Mouse (Mus musculus): ENCODE data around the gene Gm49387. TPM values are rescaled to one million over a fixed set of nuclear protein-coding genes. Genes with fewer than 3 reads are reported as not detected.

The Gm49387 gene
- polyA plus RNA-seq, 1 experiment from 2014 or later = 0.94 TPM

- Histone ChIP-seq H3K9me3 (ENCODE audit: control insufficient read depth) (no peaks in the 10 kb centered on the region), H3K36me3 (ENCODE audit: control insufficient read depth, insufficient read depth) (no peaks in the 10 kb centered on the region), H3K9ac (ENCODE audit: low read depth, low read length) (no peak overlapping the region), H3K27ac (ENCODE audit: low read depth, low read length) (no peak overlapping the region), H3K4me3 (ENCODE audit: low read depth, low read length) (no peak overlapping the region), H3K27me3 (replicated peaks; ENCODE audit: control insufficient read depth, insufficient read depth, low read length) (no peaks in the 10 kb centered on the region), H3K4me2 (replicated peaks; ENCODE audit: low read depth) (no peak overlapping the region), H3K4me1 (replicated peaks; ENCODE audit: control insufficient read depth, insufficient read depth, low read length) (no peaks in the 10 kb centered on the region)
- no peak for TF ChIP-seq CTCF (IDR thresholded peaks at IDR 0.05; ENCODE audit: low read depth)
- WGBS = 79% methylated on average over 9 of the region's 9 CpGs
- ATAC-seq = no peak
These were observed 40.6 kb upstream of the Gm49387 start for GRCm38 (mm10) chr14:31681291-31681690.

DNA sequence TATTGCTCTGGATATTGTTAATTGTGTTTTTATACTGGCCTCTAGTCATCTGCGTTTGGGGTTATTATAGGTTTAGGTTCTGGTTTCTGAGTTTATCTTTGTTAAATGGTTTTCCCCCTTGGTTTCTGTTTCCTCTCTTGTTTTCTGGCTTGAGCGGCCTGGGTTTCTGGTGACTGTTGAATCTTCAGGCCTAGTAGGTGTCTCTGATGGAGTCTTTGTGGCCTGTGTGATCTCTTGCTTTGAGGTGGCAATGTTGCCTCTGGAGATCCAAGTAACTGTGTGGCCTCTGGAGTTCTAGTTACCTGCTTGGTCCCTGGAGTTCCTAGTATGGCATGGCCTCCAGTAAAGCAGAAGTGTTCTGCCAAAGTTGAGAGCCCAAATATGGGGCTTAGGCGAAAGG, 40.0 kb upstream of the Gm49387 start:
- H3K4me2 ChIP-seq (replicated peaks; ENCODE audit: low read depth) = no peak overlapping the region
- H3K36me3 ChIP-seq (ENCODE audit: control insufficient read depth, insufficient read depth) = no peaks in the 10 kb centered on the region
- H3K9me3 ChIP-seq (ENCODE audit: control insufficient read depth) = no peaks in the 10 kb centered on the region
- no peak overlapping the region for H3K4me3 ChIP-seq (ENCODE audit: low read depth, low read length)
- no peak for ATAC-seq
- H3K9ac ChIP-seq (ENCODE audit: low read depth, low read length) = no peak overlapping the region
- no peaks in the 10 kb centered on the region for H3K4me1 ChIP-seq (replicated peaks; ENCODE audit: control insufficient read depth, insufficient read depth, low read length)
- WGBS = 91% methylated on average over 3 of the region's 3 CpGs
- H3K27ac ChIP-seq (ENCODE audit: low read depth, low read length) = no peak overlapping the region
- TF ChIP-seq CTCF (IDR thresholded peaks at IDR 0.05; ENCODE audit: low read depth) = no peak
- H3K27me3 ChIP-seq (replicated peaks; ENCODE audit: control insufficient read depth, insufficient read depth, low read length) = no peaks in the 10 kb centered on the region

DNA sequence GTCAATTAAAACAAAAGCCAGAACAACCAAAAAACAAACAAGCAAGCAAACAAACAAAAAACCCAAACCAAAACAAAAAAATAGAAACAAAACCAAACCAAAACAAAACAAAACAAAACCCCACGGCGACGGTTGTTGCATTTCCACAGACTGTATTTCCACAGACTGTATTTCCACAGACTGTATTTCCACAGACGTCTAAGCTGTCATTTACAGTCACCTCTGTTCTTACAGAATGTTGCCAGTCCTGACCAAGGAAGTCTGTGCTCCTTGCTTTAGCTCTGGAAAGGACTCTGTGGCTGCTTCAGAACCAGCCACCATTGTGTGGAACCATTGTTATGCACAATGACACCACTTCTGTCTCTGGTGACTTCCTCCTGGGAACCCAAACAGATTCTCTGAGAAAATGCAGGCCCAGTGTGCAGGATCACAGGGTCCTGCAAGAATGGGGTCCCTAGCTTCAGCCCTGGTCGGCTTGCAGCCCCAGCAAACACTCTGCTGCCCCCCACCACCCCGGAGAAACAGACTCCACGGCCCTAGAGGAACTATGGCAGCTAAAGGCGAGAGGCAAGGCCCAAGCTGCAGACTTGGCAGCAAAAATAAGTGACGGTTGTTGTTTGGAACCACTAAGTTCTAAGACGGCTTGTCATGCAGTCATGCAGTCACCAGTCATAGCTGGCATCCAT, 31.1 kb upstream of the Gm49387 start:
- ATAC-seq = no peak
- TF ChIP-seq CTCF (IDR thresholded peaks at IDR 0.05; ENCODE audit: low read depth) = no peak
- WGBS = 72% methylated on average over 10 of the region's 10 CpGs
- peaks cover 8% of the 10 kb centered on the region; the same call in 1 of the 2 replicates for H3K36me3 ChIP-seq (ENCODE audit: control insufficient read depth, insufficient read depth)
- no peak overlapping the region for H3K4me2 ChIP-seq (replicated peaks; ENCODE audit: low read depth)
- no peaks in the 10 kb centered on the region for H3K27me3 ChIP-seq (replicated peaks; ENCODE audit: control insufficient read depth, insufficient read depth, low read length)
- no peaks in the 10 kb centered on the region for H3K9me3 ChIP-seq (ENCODE audit: control insufficient read depth)
- H3K27ac ChIP-seq (ENCODE audit: low read depth, low read length) = no peak overlapping the region
- no peaks in the 10 kb centered on the region for H3K4me1 ChIP-seq (replicated peaks; ENCODE audit: control insufficient read depth, insufficient read depth, low read length)
- no peak overlapping the region for H3K4me3 ChIP-seq (ENCODE audit: low read depth, low read length)
- H3K9ac ChIP-seq (ENCODE audit: low read depth, low read length) = no peak overlapping the region

DNA sequence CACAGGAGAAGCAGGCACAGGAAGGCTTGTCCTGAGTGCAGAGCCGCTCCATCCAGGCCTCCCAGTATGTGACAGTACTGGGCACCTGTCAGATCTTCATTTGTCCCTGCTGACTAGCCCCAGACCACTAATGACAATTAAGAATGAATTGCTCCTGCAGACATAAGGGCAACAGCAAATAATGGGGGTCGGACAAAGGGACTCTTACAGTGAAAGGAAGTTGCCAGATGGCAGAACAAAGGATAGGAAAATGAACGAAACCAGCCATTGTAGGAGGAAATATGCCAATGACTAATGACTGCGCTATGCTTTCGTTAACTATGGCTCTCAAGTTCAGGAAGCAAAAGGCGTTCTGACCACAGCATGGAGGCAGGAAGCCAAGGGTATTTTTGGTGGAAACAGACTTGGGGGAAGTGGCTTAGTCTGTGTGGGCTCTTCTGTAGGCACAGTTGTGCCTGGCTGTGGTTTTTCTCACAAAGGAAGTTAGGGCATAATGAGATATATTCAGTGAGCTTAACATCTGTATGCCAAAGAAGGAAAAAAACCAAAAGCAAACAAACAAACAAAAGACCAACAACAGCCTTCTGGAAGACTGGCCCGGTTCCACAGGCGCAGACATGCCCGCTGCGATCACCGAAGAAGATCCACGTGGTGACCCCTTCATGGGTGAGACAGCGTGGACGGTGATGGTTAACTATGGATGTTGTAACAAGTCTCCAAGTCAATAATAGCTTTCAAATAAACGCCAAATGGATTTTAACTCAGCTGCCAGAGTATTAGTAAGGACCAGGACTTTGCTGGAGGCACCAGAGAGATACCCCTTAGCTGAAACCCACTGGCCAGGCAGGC, 29.2 kb upstream of the Gm49387 start:
- no peak overlapping the region for H3K4me3 ChIP-seq (ENCODE audit: low read depth, low read length)
- no peaks in the 10 kb centered on the region for H3K9me3 ChIP-seq (ENCODE audit: control insufficient read depth)
- no peaks in the 10 kb centered on the region for H3K27me3 ChIP-seq (replicated peaks; ENCODE audit: control insufficient read depth, insufficient read depth, low read length)
- TF ChIP-seq CTCF (IDR thresholded peaks at IDR 0.05; ENCODE audit: low read depth) = no peak
- no peak overlapping the region for H3K4me2 ChIP-seq (replicated peaks; ENCODE audit: low read depth)
- ATAC-seq = no peak
- H3K36me3 ChIP-seq (ENCODE audit: control insufficient read depth, insufficient read depth) = peaks cover 17% of the 10 kb centered on the region; the same call in 1 of the 2 replicates
- 70% methylated on average over 15 of the region's 15 CpGs for WGBS
- H3K9ac ChIP-seq (ENCODE audit: low read depth, low read length) = no peak overlapping the region
- H3K4me1 ChIP-seq (replicated peaks; ENCODE audit: control insufficient read depth, insufficient read depth, low read length) = no peaks in the 10 kb centered on the region
- peak overlapping the region; percentile 60; the same call in 1 of the 2 replicates for H3K27ac ChIP-seq (ENCODE audit: low read depth, low read length)

DNA sequence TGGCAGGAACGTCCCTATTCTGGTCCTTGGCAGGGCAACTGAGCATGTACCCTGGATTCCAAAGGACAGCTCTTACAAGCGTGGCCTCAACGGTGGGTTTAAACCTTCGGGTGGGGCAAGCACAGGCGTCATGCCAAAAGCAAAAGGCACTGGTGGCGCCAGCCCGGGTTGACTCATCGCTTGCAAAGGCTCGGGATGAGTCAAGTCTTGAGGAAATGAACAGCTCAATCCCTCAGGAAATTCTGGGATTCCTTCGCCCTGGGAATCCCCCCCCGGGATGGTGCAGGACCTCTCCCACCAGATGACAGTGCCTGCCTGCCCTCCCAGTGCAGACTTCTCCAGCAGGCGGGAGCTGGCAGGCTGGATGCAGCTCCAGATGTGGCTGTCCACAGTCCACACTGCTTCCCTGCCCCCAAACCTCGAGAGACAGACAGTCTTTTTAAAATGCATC, 28.5 kb upstream of the Gm49387 start:
- no peaks in the 10 kb centered on the region for H3K27me3 ChIP-seq (replicated peaks; ENCODE audit: control insufficient read depth, insufficient read depth, low read length)
- H3K36me3 ChIP-seq (ENCODE audit: control insufficient read depth, insufficient read depth) = peaks cover 17% of the 10 kb centered on the region; the same call in 1 of the 2 replicates
- WGBS = 53% methylated on average over 13 of the region's 13 CpGs
- no peaks in the 10 kb centered on the region for H3K9me3 ChIP-seq (ENCODE audit: control insufficient read depth)
- TF ChIP-seq CTCF (IDR thresholded peaks at IDR 0.05; ENCODE audit: low read depth) = 0 out of 2 replicates have a peak, but pooled peaks have one; percentile 6
- no peak overlapping the region for H3K4me2 ChIP-seq (replicated peaks; ENCODE audit: low read depth)
- H3K4me1 ChIP-seq (replicated peaks; ENCODE audit: control insufficient read depth, insufficient read depth, low read length) = no peaks in the 10 kb centered on the region
- H3K4me3 ChIP-seq (ENCODE audit: low read depth, low read length) = no peak overlapping the region
- H3K9ac ChIP-seq (ENCODE audit: low read depth, low read length) = no peak overlapping the region
- 0 out of 2 replicates have a peak, but pooled peaks have one; percentile 34 for ATAC-seq
- peak overlapping the region; percentile 60; the same call in 1 of the 2 replicates for H3K27ac ChIP-seq (ENCODE audit: low read depth, low read length)

GRCm38 (mm10) chr14:31668326-31668725, 27.6 kb upstream of the Gm49387 start:
- Histone ChIP-seq H3K27me3 (replicated peaks; ENCODE audit: control insufficient read depth, insufficient read depth, low read length) (no peaks in the 10 kb centered on the region), H3K4me2 (replicated peaks; ENCODE audit: low read depth) (no peak overlapping the region), H3K4me1 (replicated peaks; ENCODE audit: control insufficient read depth, insufficient read depth, low read length) (no peaks in the 10 kb centered on the region), H3K9me3 (ENCODE audit: control insufficient read depth) (no peaks in the 10 kb centered on the region), H3K4me3 (ENCODE audit: low read depth, low read length) (no peak overlapping the region), H3K9ac (ENCODE audit: low read depth, low read length) (no peak overlapping the region), H3K27ac (ENCODE audit: low read depth, low read length) (no peak overlapping the region), H3K36me3 (ENCODE audit: control insufficient read depth, insufficient read depth) (peaks cover 17% of the 10 kb centered on the region; the same call in 1 of the 2 replicates)
- ATAC-seq = no peak
- TF ChIP-seq CTCF (IDR thresholded peaks at IDR 0.05; ENCODE audit: low read depth) = no peak
- WGBS = 85% methylated on average over 13 of the region's 13 CpGs

Data from intestine, postnatal 0 days (tissue).